Mouse (Mus musculus): ENCODE measurements at regions not wholly inside any gene's neighbourhood (a gene's known extent, or its start where the extent isn't known, plus 50 kb on each side); places are given as distances from the start of the nearest gene placed in this dataset.
A peak's percentile ranks its signal among the peaks of the same experiment; 100 is the strongest.

GRCm38 (mm10) chr3:80056636-80057350 lies 172.5 kb downstream of the Fam198b start:
- Histone ChIP-seq H3K27me3 (replicated peaks) (no peaks in the 10 kb centered on the region), H3K27ac (ENCODE audit: insufficient read depth, low read depth) (no peak overlapping the region), H3K4me3 (replicated peaks in 1 of 3; ENCODE audit: low read depth in 2 of 3, low read length in 2 of 3, poor library complexity in 1 of 3) (no peak overlapping the region), H3K4me2 (ENCODE audit: insufficient read depth, low read depth, poor library complexity, severe bottlenecking) (no peak overlapping the region), H3K4me1 (ENCODE audit: control insufficient read depth in 1 of 2, insufficient read depth in 2 of 2) (no peaks in the 10 kb centered on the region), H3K9me3 (replicated peaks; ENCODE audit: low read length) (no peaks in the 10 kb centered on the region), H3K36me3 (replicated peaks in 1 of 2; ENCODE audit: control insufficient read depth in 1 of 2, insufficient read depth in 1 of 2, low read length in 1 of 2) (no peaks in the 10 kb centered on the region), H3K9ac (ENCODE audit: insufficient read depth, low read depth) (no peak overlapping the region), H3K79me2 (replicated peaks; ENCODE audit: control insufficient read depth, extremely low read depth, insufficient read depth, poor library complexity, severe bottlenecking) (no peaks in the 10 kb centered on the region)
- TF ChIP-seq CHD1 (IDR thresholded peaks at IDR 0.05; ENCODE audit: low read depth, low read length) (no peak), MEF2A (IDR thresholded peaks at IDR 0.05; ENCODE audit: borderline replicate concordance, low read depth, low read length) (no peak), RCOR1 (conservative IDR thresholded peaks at IDR 0.05; ENCODE audit: low read depth, low read length) (no peak), RAD21 (IDR thresholded peaks at IDR 0.05; ENCODE audit: low read depth, low read length) (no peak), TCF12 (IDR thresholded peaks at IDR 0.05; ENCODE audit: low read depth, low read length) (no peak), MYC (IDR thresholded peaks at IDR 0.05; ENCODE audit: low read depth, low read length) (no peak), EP300 (IDR thresholded peaks at IDR 0.05; ENCODE audit: low read length) (no peak)
- dilution Hi-C loops (cut with MboI; ENCODE audit: extremely low pct_ligation_motif_present, extremely low pct_unique_long_range_greater_than_20kb, low sequenced_read_pairs) = no loop called here
- no peak for DNase-seq (ENCODE audit: extremely low read depth)
- in situ Hi-C loops (cut with MboI; ENCODE audit: low pct_ligation_motif_present, low pct_unique_long_range_greater_than_20kb, low sequenced_read_pairs) = no loop called here

GRCm38 (mm10) chr3:80058722-80059121 lies 174.4 kb downstream of the Fam198b start:
- Histone ChIP-seq H3K4me3 (replicated peaks in 1 of 3; ENCODE audit: low read depth in 2 of 3, low read length in 2 of 3, poor library complexity in 1 of 3) (no peak overlapping the region), H3K9me3 (replicated peaks; ENCODE audit: low read length) (no peaks in the 10 kb centered on the region), H3K79me2 (replicated peaks; ENCODE audit: control insufficient read depth, extremely low read depth, insufficient read depth, poor library complexity, severe bottlenecking) (no peaks in the 10 kb centered on the region), H3K4me1 (ENCODE audit: control insufficient read depth in 1 of 2, insufficient read depth in 2 of 2) (no peaks in the 10 kb centered on the region), H3K4me2 (ENCODE audit: insufficient read depth, low read depth, poor library complexity, severe bottlenecking) (no peak overlapping the region), H3K27me3 (replicated peaks) (no peaks in the 10 kb centered on the region), H3K27ac (ENCODE audit: insufficient read depth, low read depth) (no peak overlapping the region), H3K36me3 (replicated peaks in 1 of 2; ENCODE audit: control insufficient read depth in 1 of 2, insufficient read depth in 1 of 2, low read length in 1 of 2) (no peaks in the 10 kb centered on the region), H3K9ac (ENCODE audit: insufficient read depth, low read depth) (no peak overlapping the region)
- peak; percentile 41 for DNase-seq (ENCODE audit: extremely low read depth)
- dilution Hi-C loops (cut with MboI; ENCODE audit: extremely low pct_ligation_motif_present, extremely low pct_unique_long_range_greater_than_20kb, low sequenced_read_pairs) (no loop called here), in situ Hi-C loops (cut with MboI; ENCODE audit: low pct_ligation_motif_present, low pct_unique_long_range_greater_than_20kb, low sequenced_read_pairs) (no loop called here)
- TF ChIP-seq SMC3 (IDR thresholded peaks at IDR 0.05; ENCODE audit: low read depth, low read length) (peak; percentile 33; the same call in 1 of the 2 replicates), MYC (IDR thresholded peaks at IDR 0.05; ENCODE audit: low read depth, low read length) (no peak), RAD21 (IDR thresholded peaks at IDR 0.05; ENCODE audit: low read depth, low read length) (peak; percentile 62), CTCF (conservative IDR thresholded peaks at IDR 0.05 in 1 of 2, IDR thresholded peaks at IDR 0.05 in 1 of 2; ENCODE audit: low read depth in 2 of 2, low read length in 2 of 2) (peak in 1 of 2 experiments; percentile 55; a peak in 3 of 4 replicates), IRF4 (IDR thresholded peaks at IDR 0.05; ENCODE audit: low read depth, low read length) (no peak)

GRCm38 (mm10) chr3:80070726-80071125 lies 186.4 kb downstream of the Fam198b start:
- TF ChIP-seq ZMIZ1 (IDR thresholded peaks at IDR 0.05; ENCODE audit: low read depth, low read length) (no peak), TCF12 (IDR thresholded peaks at IDR 0.05; ENCODE audit: low read depth, low read length) (no peak), BHLHE40 (IDR thresholded peaks at IDR 0.05; ENCODE audit: low read depth, low read length) (no peak), USF1 (IDR thresholded peaks at IDR 0.05; ENCODE audit: low read depth, low read length) (no peak), JUND (conservative IDR thresholded peaks at IDR 0.05; ENCODE audit: low read depth, low read length) (no peak), ETS1 (conservative IDR thresholded peaks at IDR 0.05; ENCODE audit: low read depth, low read length) (no peak), ELF1 (IDR thresholded peaks at IDR 0.05; ENCODE audit: low read depth, low read length) (no peak), ZNF384 (IDR thresholded peaks at IDR 0.05; ENCODE audit: low read depth, low read length) (no peak), JUN (IDR thresholded peaks at IDR 0.05; ENCODE audit: insufficient read depth, low read depth, low read length) (no peak)
- Histone ChIP-seq H3K4me2 (ENCODE audit: insufficient read depth, low read depth, poor library complexity, severe bottlenecking) (no peak overlapping the region), H3K9ac (ENCODE audit: insufficient read depth, low read depth) (no peak overlapping the region), H3K27me3 (replicated peaks) (no peaks in the 10 kb centered on the region), H3K27ac (ENCODE audit: insufficient read depth, low read depth) (no peak overlapping the region), H3K36me3 (replicated peaks in 1 of 2; ENCODE audit: control insufficient read depth in 1 of 2, insufficient read depth in 1 of 2, low read length in 1 of 2) (no peaks in the 10 kb centered on the region), H3K79me2 (replicated peaks; ENCODE audit: control insufficient read depth, extremely low read depth, insufficient read depth, poor library complexity, severe bottlenecking) (no peaks in the 10 kb centered on the region), H3K4me1 (ENCODE audit: control insufficient read depth in 1 of 2, insufficient read depth in 2 of 2) (no peaks in the 10 kb centered on the region), H3K4me3 (replicated peaks in 1 of 3; ENCODE audit: low read depth in 2 of 3, low read length in 2 of 3, poor library complexity in 1 of 3) (no peak overlapping the region), H3K9me3 (replicated peaks; ENCODE audit: low read length) (no peaks in the 10 kb centered on the region)
- dilution Hi-C loops (cut with MboI; ENCODE audit: extremely low pct_ligation_motif_present, extremely low pct_unique_long_range_greater_than_20kb, low sequenced_read_pairs) (no loop called here), in situ Hi-C loops (cut with MboI; ENCODE audit: low pct_ligation_motif_present, low pct_unique_long_range_greater_than_20kb, low sequenced_read_pairs) (no loop called here)
- DNase-seq (ENCODE audit: extremely low read depth) = no peak
